Mouse (Mus musculus) brain, embryonic 14.5 days (tissue): ENCODE measurements around the gene Thap2.

Experiments used
- CTCF ChIP-seq: fragments of 200-500 bp; IDR thresholded peaks from 2 replicates; pipeline ENCODE4 v1.5.1; 2012; ENCODE audit warnings: inconsistent platforms, mild to moderate bottlenecking, moderate library complexity, borderline replicate concordance; ENCODE audit not compliant: insufficient read depth, insufficient read length; ENCODE audit errors: extremely low read depth
- POLR2A ChIP-seq: fragments of 200-500 bp; IDR thresholded peaks from 2 replicates; pipeline ENCODE4 v1.6.1; 2012; ENCODE audit warnings: mild to moderate bottlenecking, inconsistent platforms, borderline replicate concordance; ENCODE audit not compliant: poor library complexity, insufficient read depth, insufficient read length, severe bottlenecking; ENCODE audit errors: extremely low read depth

GRCm38 (mm10) chr10:115362623-115362964 is 21.6 kb downstream of the Thap2 start:
- TF ChIP-seq POLR2A, result no peak
- no peak for TF ChIP-seq CTCF
